Comparison of ENCODE assay signal across 8 mouse cellular contexts in genomic region chr17:64603134-64603533, GRCm38 (mm10). TPM values are rescaled to one million over a fixed set of nuclear protein-coding genes. Genes with fewer than 3 reads are reported as not detected.
A peak's percentile ranks its signal among the peaks of the same experiment; 100 is the strongest.
DNase-seq lines count a peak whose midpoint lies in the region; ATAC-seq and TF ChIP-seq lines count a peak whose summit lies in the region.

No protein-coding gene starts in this region.

- no peaks in the 10 kb centered on the region for H3K36me3 ChIP-seq in erythroblast, embryonic 14.5 days (ENCODE audit: control insufficient read depth)
- H3K36me3 ChIP-seq in forebrain, embryonic 10.5 days (replicated peaks) = no peaks in the 10 kb centered on the region
- no peaks in the 10 kb centered on the region for H3K36me3 ChIP-seq in limb, embryonic 15.5 days
- H3K36me3 ChIP-seq in stomach, postnatal 0 days (ENCODE audit: control insufficient read depth, insufficient read depth, low read length) = no peaks in the 10 kb centered on the region

- H3K9me3 ChIP-seq in erythroblast, embryonic 14.5 days (ENCODE audit: control insufficient read depth, low read length) = no peaks in the 10 kb centered on the region
- no peaks in the 10 kb centered on the region for H3K9me3 ChIP-seq in forebrain, embryonic 10.5 days
- H3K9me3 ChIP-seq in limb, embryonic 15.5 days = no peaks in the 10 kb centered on the region
- H3K9me3 ChIP-seq in stomach, postnatal 0 days (ENCODE audit: control insufficient read depth, low read length) = no peaks in the 10 kb centered on the region

- H3K4me2 ChIP-seq in limb, embryonic 15.5 days = peak overlapping the region; percentile 79
- peak overlapping the region; percentile 91 for H3K4me2 ChIP-seq in stomach, postnatal 0 days (replicated peaks; ENCODE audit: low read depth)

- no peak for TF ChIP-seq EP300 in stomach, postnatal 0 days (optimal IDR thresholded peaks at IDR 0.05)

- no peak for ATAC-seq in erythroblast, adult 5-6 weeks (replicated peaks; ENCODE audit: low FRiP score, poor library complexity, severe bottlenecking)
- ATAC-seq in limb, embryonic 15.5 days (ENCODE audit: insufficient number of reproducible peaks, low FRiP score, low TSS enrichment, low read depth) = no peak
- ATAC-seq in stomach, postnatal 0 days (ENCODE audit: low FRiP score, low TSS enrichment) = no peak

- H3K27me3 ChIP-seq in erythroblast, embryonic 14.5 days (ENCODE audit: control insufficient read depth) = peaks cover 12% of the 10 kb centered on the region
- no peaks in the 10 kb centered on the region; the same call in 1 of the 2 replicates for H3K27me3 ChIP-seq in forebrain, embryonic 10.5 days (ENCODE audit: poor library complexity, severe bottlenecking)
- H3K27me3 ChIP-seq in limb, embryonic 15.5 days = no peaks in the 10 kb centered on the region
- no peaks in the 10 kb centered on the region for H3K27me3 ChIP-seq in stomach, postnatal 0 days (ENCODE audit: control insufficient read depth, insufficient read depth, low read length)

- no peak overlapping the region for H3K27ac ChIP-seq in forebrain, embryonic 10.5 days
- H3K27ac ChIP-seq in limb, embryonic 15.5 days = no peak overlapping the region; the same call in 1 of the 2 replicates
- H3K27ac ChIP-seq in stomach, postnatal 0 days (replicated peaks) = no peak overlapping the region

- no peak overlapping the region for H3K9ac ChIP-seq in limb, embryonic 15.5 days
- peak overlapping the region; percentile 94; the same call in 1 of the 2 replicates for H3K9ac ChIP-seq in stomach, postnatal 0 days (ENCODE audit: low read length)

- 84% methylated on average over 9 of the region's 9 CpGs for WGBS in forebrain, embryonic 10.5 days
- WGBS in limb, embryonic 15.5 days = 34% methylated on average over 9 of the region's 9 CpGs
- 41% methylated on average over 9 of the region's 9 CpGs for WGBS in stomach, postnatal 0 days

- H3K4me1 ChIP-seq in erythroblast, embryonic 14.5 days (ENCODE audit: control insufficient read depth) = peaks cover 51% of the 10 kb centered on the region
- H3K4me1 ChIP-seq in forebrain, embryonic 10.5 days = peaks cover 57% of the 10 kb centered on the region
- H3K4me1 ChIP-seq in limb, embryonic 15.5 days = peaks cover 19% of the 10 kb centered on the region
- peaks cover 6% of the 10 kb centered on the region for H3K4me1 ChIP-seq in stomach, postnatal 0 days (replicated peaks; ENCODE audit: control insufficient read depth, insufficient read depth)

- H3K4me3 ChIP-seq in erythroblast, embryonic 14.5 days (replicated peaks) = peak overlapping the region; percentile 9
- H3K4me3 ChIP-seq in forebrain, embryonic 10.5 days = peak overlapping the region; percentile 71
- peak overlapping the region; percentile 96 for H3K4me3 ChIP-seq in limb, embryonic 15.5 days
- peak overlapping the region; percentile 95 for H3K4me3 ChIP-seq in stomach, postnatal 0 days (ENCODE audit: low read depth, low read length)

- no peak for TF ChIP-seq CTCF in stomach, postnatal 0 days (IDR thresholded peaks at IDR 0.05; ENCODE audit: low read depth)

- DNase-seq in 3134 (ENCODE audit: extremely low read depth, insufficient read length, low spot score) = peak; percentile 32
- DNase-seq in forebrain, embryonic 10.5 days (ENCODE audit: extremely low spot score, low spot score) = no peak
- no peak for DNase-seq in stomach, postnatal 0 days (ENCODE audit: low spot score)
- DNase-seq in layer of hippocampus, postnatal 25 days (ENCODE audit: extremely low spot score in 1 of 2, low spot score in 1 of 2) = no peak
- no peak for DNase-seq in frontal cortex, adult 2 months (ENCODE audit: extremely low spot score in 1 of 2, low spot score in 1 of 2)

RNA-seq across cellular contexts. Expression of gene Man2a1, which starts 2.6 kb away (rescaled TPM):
- 0.03 TPM in 2 replicates for polyA plus RNA-seq in erythroblast, embryonic 14.5 days (2012)
- total RNA-seq in erythroblast, adult 5-6 weeks (2015; ENCODE audit: low replicate concordance) = 17.3 and 30.9 TPM in 2 replicates
- 13.9 and 15.2 TPM in 2 replicates for total RNA-seq in erythroblast, adult 5-6 weeks (2017; ENCODE audit: low replicate concordance)
- polyA plus RNA-seq in forebrain, embryonic 10.5 days (2016; fragmentation: Nextera tagmentation; extraction: Ambion mirVana) = 3.1 and 4.9 TPM in 2 replicates
- polyA plus RNA-seq in limb, embryonic 15.5 days (2015; fragmentation: Nextera tagmentation; extraction: Ambion mirVana) = 13.0 and 15.6 TPM in 2 replicates
- polyA plus RNA-seq in stomach, postnatal 0 days (2015; fragmentation: Nextera tagmentation; extraction: Ambion mirVana) = 8.2 and 9.3 TPM in 2 replicates
- 10 to 100 TPM; 13.6 to 15.2 TPM for total RNA-seq in layer of hippocampus, postnatal 25 days (2021)
- 8.4 and 8.8 TPM in 2 replicates for polyA plus RNA-seq in frontal cortex, adult 2 months (2012; rRNA removed)

Comparison
In these comparisons a context has a peak if more than half of its experiments do, and no peak if none do; other contexts are left out.
1. H3K4me3 ChIP-seq: peak in every context shown above with its lines; median percentile 96 in limb, embryonic 15.5 days; 95 in stomach, postnatal 0 days; 71 in forebrain, embryonic 10.5 days; 9 in erythroblast, embryonic 14.5 days.